In genomic region chr11:22632314-22632700, GRCm38 (mm10) we compare ENCODE assay signal across 9 mouse cellular contexts.
DNase-seq lines count a peak whose midpoint lies in the region; ATAC-seq and TF ChIP-seq lines count a peak whose summit lies in the region.
"Had no signal": no experiment of that assay in that cellular context is flagged by ENCODE, and none has a peak within 500 bp of the region (broad histone marks: within the 10 kb centered on the region; RNA-seq: fewer than 3 reads in every experiment).

No protein-coding gene starts in this region.

- no peak for TF ChIP-seq CTCF in forebrain, postnatal 0 days (IDR thresholded peaks at IDR 0.05; ENCODE audit: low read depth)

- H3K27me3 ChIP-seq in forebrain, embryonic 13.5 days = no peaks in the 10 kb centered on the region
- no peaks in the 10 kb centered on the region for H3K27me3 ChIP-seq in forebrain, postnatal 0 days (ENCODE audit: insufficient read depth, low read length)
- H3K27me3 ChIP-seq: limb, embryonic 13.5 days had no signal

- no peak for DNase-seq in forebrain, postnatal 0 days
- peak; percentile 50 for DNase-seq in layer of hippocampus, adult 9-11 months
- no peak for DNase-seq in layer of hippocampus, adult 9-10 months (ENCODE audit: low spot score)
- peak; percentile 33 for DNase-seq in NIH3T3 (ENCODE audit: low read depth)
- no peak for DNase-seq in spleen, postnatal 10 days (ENCODE audit: low spot score in 2 of 2)
- no peak for DNase-seq in heart, postnatal 10 days

- H3K9me3 ChIP-seq in forebrain, embryonic 13.5 days (replicated peaks) = no peaks in the 10 kb centered on the region
- no peaks in the 10 kb centered on the region for H3K9me3 ChIP-seq in forebrain, postnatal 0 days (ENCODE audit: low read length)
- H3K9me3 ChIP-seq: limb, embryonic 13.5 days had no signal

- H3K9ac ChIP-seq in forebrain, embryonic 13.5 days = no peak overlapping the region
- H3K9ac ChIP-seq in forebrain, postnatal 0 days = no peak overlapping the region

- no peak overlapping the region for H3K27ac ChIP-seq in forebrain, embryonic 13.5 days
- H3K27ac ChIP-seq in forebrain, postnatal 0 days (ENCODE audit: low read depth, low read length) = no peak overlapping the region
- peak overlapping the region; percentile 81 for H3K27ac ChIP-seq in macrophage

- H3K4me2 ChIP-seq in forebrain, embryonic 13.5 days = no peak overlapping the region
- no peak overlapping the region for H3K4me2 ChIP-seq in forebrain, postnatal 0 days (ENCODE audit: low read depth)

- ATAC-seq in forebrain, embryonic 13.5 days = peak; percentile 37; the same call in 1 of the 2 replicates
- no peak for ATAC-seq in forebrain, postnatal 0 days

- no peaks in the 10 kb centered on the region for H3K79me2 ChIP-seq in macrophage (ENCODE audit: inconsistent target)

- H3K4me3 ChIP-seq in forebrain, embryonic 13.5 days = no peak overlapping the region
- no peak overlapping the region for H3K4me3 ChIP-seq in forebrain, postnatal 0 days (ENCODE audit: low read depth, low read length)
- no peak overlapping the region for H3K4me3 ChIP-seq in macrophage (ENCODE audit: inconsistent target)
- H3K4me3 ChIP-seq: limb, embryonic 13.5 days had no signal

- intact Hi-C loops in heart, postnatal 10 days (cut with DNase I) = loop anchor here (2.0 to 5.0 kb wide), 6 partner anchors 45 to 795 kb away; partner anchors contain the start of genes B3gnt2 and Xpo1

- peaks cover 5% of the 10 kb centered on the region; the same call in 1 of the 2 replicates for H3K4me1 ChIP-seq in forebrain, embryonic 13.5 days
- H3K4me1 ChIP-seq in forebrain, postnatal 0 days (ENCODE audit: insufficient read depth) = no peaks in the 10 kb centered on the region

- no peaks in the 10 kb centered on the region for H3K36me3 ChIP-seq in forebrain, embryonic 13.5 days (ENCODE audit: poor library complexity, severe bottlenecking)
- H3K36me3 ChIP-seq in forebrain, postnatal 0 days (ENCODE audit: insufficient read depth) = no peaks in the 10 kb centered on the region
- H3K36me3 ChIP-seq in macrophage (ENCODE audit: inconsistent target) = no peaks in the 10 kb centered on the region
- H3K36me3 ChIP-seq: limb, embryonic 13.5 days had no signal

Comparison
In these comparisons a context has a peak if more than half of its experiments do, and no peak if none do; other contexts are left out.
1. DNase-seq: peak in layer of hippocampus, adult 9-11 months (single experiment) and NIH3T3 (single experiment); none in forebrain, postnatal 0 days (single experiment), layer of hippocampus, adult 9-10 months (single experiment), spleen, postnatal 10 days (0 of 2) and heart, postnatal 10 days (0 of 2).